Mouse (Mus musculus) cerebellum, adult 2 months (tissue): Measurements from ENCODE around the gene Zbtb3.

Experiments
- CTCF ChIP-seq: fragments of 200-500 bp; IDR thresholded peaks from 2 replicates; pipeline ENCODE4 v1.5.1; 2011; ENCODE audit warnings: low read depth, mild to moderate bottlenecking, control low read depth, low read length, moderate library complexity, borderline replicate concordance; ENCODE audit not compliant: insufficient read depth
- POLR2A ChIP-seq: fragments of 200-500 bp; IDR thresholded peaks from 2 replicates; pipeline ENCODE4 v1.6.1; 2011; ENCODE audit warnings: low read length, control low read depth, borderline replicate concordance; ENCODE audit not compliant: insufficient read depth

DNA sequence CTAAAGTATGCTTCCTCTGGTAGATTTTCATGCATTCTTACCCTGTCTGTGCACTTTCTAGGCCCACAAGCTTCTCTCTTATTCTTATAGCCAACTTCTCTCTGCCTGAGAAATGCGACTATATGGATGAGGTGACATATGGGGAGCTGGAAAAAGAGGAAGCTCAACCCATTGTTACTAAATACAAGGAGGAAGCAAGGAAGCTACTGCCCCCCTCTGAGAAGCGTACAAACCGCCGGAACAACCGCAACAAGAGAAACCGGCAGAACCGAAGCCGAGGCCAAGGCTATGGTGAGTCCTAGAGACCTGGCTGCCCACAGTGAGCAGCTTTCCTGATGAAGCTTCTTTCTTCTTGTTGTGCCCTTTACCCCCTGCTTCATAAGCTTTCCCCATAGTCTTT lies 27.3 kb downstream of the Zbtb3 start, which contains the start of gene AC129217.1:
- TF ChIP-seq CTCF (no peak), POLR2A (no peak)
